Mouse (Mus musculus): ENCODE data around the gene Olfr224.

Olfr224 gene

DNA sequence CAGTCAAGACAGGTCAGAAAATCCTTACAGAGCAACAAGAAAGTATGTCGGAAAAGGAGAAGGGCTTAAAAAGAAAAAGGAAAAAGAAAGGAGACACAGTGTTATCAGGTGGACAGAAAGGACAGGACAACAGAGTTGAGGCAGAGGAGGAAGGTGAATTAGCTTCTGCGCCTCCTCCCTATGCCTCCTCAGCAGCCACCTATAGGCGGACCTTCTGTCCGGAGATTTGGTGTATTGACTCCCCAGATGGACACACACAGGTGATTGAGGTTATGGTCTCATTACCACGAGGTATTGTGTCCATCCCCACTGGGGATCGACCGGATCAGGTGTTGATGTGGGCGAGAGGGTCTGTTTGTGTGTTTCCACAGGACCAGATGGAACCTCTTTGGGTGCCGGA, 50.6 kb downstream of the Olfr224 start:
- peak in 1 of 2 experiments; percentile 19 for DNase-seq (ENCODE audit: low read depth in 2 of 2, low spot score in 2 of 2)

DNA sequence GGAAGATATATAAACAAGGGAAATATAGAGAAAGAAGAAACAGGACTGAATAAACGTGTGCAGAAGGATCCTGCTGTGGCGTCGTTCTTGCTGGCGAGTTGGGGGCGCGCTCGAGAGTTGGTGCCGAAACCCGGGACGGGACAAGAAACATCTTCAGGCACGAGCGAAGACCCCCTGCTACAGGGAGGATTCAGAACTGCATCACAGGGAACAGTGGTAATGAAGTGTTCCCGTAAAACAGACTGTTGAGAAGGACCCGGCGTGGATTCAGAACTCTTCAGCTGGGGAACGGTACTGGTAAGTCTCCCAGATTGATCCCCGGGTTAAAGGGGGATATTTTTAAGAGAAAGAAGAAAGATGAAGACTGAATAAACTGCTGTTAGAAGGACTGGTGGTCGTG, 51.4 kb downstream of the Olfr224 start:
- peak; percentile 50 to 66 for DNase-seq (ENCODE audit: low read depth in 2 of 2, low spot score in 2 of 2)

Measured in CD8-positive naive resting alpha-beta T cell, adult 2 months (primary cell).